Mouse (Mus musculus): ENCODE measurements at regions not wholly inside any gene's neighbourhood (a gene's known extent, or its start where the extent isn't known, plus 50 kb on each side); places are given as distances from the start of the nearest gene placed in this dataset.

- DNase-seq = no peak
Measured at GRCm38 (mm10) chr16:39285028-39285744, 392.7 kb downstream of the Igsf11 start.

GRCm38 (mm10) chr16:39286797-39287565, 394.5 kb downstream of the Igsf11 start:
- no peak for DNase-seq

- no peak for DNase-seq
Measured at GRCm38 (mm10) chr16:39298856-39299255, 406.4 kb downstream of the Igsf11 start.

DNA sequence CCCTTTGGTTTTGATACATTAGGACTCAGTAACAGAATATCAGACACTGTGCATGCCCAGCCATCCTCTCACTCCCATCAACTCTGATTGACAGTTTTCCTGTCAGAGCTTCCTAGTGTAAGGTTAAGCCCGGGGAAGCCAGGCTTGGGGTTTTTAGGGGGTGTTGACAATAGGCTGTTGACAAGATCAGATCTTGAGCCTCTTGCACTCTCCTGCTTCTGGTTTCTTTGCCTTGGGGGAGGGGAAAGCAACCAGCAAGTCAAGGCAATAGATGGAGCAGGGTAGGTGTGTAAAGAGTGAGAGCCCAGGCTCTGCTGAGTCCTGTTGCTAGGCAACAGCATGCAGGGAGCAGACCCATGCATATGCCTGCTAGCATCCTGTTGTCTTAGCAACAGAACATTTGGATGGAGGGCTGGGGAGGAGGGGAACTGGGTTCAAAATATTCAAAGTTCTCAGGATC, 410.5 kb downstream of the Igsf11 start:
- no peak for DNase-seq

- no peak for DNase-seq
Measured at GRCm38 (mm10) chr16:39303371-39303770, 410.9 kb downstream of the Igsf11 start.

DNA sequence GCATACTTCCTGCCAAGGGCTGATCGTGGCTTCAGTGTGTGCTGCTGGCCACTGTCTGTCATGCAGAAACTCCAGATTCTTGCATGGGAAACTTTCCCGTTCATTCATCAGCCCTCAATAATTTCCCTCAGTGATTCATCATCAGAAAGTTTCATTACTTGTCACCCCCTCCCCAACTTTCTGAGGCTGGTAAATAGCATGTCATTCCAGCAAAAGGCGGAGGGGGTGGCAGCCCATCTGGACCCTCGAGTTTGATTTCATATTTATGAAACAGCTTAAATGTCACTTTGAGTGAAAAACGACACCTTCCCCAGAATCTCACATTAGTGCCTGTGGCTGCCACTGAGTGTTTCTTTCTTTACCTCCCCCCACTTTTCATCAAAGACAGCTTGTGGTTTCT, 415.5 kb downstream of the Igsf11 start:
- no peak for DNase-seq

DNA sequence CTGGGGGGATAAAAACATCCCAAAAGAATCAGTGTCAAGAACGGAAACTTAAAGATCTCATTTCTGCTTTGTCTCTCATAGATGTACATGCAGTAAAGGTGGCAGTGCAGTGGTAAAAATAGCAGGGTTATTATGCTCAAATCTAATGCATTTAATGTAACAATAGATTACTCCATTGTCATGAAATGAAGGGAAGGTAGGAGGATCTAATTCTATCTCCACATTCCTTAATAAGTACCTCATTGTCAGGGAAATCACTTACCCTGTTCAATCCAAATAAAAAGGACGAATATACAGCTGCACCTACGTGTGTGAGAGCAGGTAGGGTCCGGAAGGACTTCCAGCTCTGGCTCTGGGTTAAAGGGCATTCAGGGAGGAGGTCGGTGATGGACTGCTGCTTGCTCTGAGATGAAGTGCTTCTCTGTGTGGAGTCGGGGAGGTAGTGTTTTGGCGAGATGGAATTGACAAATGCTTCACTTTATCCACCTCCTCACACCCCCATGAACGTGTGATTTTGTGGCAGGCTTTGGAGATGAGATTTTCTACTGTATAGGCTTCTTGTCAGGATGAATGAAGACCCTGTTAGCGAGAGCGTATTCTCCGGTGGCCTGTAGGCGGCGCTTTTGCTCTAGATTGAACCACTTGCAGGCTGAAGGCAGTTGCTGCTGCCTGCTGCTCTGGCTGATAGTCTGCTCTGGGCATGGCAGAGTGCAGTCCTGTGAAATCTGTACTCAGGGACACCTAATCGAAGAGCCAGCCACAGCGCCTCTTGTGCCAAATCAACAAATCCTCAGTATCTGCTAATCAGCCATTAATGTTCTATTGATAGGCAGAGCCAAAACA, 424.5 kb downstream of the Igsf11 start:
- peak; percentile 66 for DNase-seq

DNA sequence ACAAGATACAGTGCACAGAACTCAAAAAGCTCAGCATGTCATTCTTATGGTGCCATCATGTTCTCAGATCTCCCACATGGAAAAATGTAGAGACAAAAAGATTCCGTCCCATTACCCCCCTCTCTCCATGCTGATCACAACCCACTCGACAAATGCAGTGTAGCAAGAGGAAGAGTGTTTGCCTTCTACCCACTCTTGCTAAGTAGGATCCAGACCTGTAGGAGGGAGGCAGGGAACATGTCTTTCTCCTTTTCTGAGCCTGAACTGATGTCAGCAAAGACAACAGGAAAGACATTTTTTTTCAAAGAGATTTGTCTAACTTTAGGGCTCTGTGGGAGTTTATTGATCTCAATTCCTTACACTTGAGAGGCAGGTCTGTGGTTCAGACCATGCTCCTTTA, 433.2 kb downstream of the Igsf11 start:
- no peak for DNase-seq

GRCm38 (mm10) chr16:39363657-39364056, 471.2 kb downstream of the Igsf11 start:
- DNase-seq = no peak

GRCm38 (mm10) chr16:39368276-39368675, 475.8 kb downstream of the Igsf11 start:
- no peak for DNase-seq

DNA sequence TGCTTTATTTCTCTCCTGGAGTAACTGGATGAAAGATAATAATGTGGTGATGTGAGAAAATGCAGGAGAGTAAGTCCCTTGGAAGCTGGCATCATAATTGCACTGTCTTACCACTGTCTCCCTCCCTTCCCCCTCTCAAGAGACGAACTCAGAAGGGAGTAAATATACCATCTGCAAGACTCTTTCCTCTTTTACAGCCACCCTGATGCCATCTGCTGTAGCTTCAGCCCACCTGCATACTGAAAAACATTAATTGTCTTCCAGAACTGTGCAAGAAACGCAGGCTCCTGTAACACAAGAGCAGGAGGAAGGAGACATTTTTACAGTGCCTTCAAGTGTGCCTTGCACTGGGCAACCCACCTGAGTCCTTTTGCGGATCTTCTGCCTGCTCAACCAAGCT, 482.1 kb downstream of the Igsf11 start:
- no peak for DNase-seq

GRCm38 (mm10) chr16:39379959-39380358, 487.5 kb downstream of the Igsf11 start:
- DNase-seq = no peak

- DNase-seq = no peak
Measured at GRCm38 (mm10) chr16:39389943-39390342, 497.5 kb downstream of the Igsf11 start.

GRCm38 (mm10) chr16:39390626-39391025, 498.2 kb downstream of the Igsf11 start:
- no peak for DNase-seq

GRCm38 (mm10) chr16:39402101-39402749, 509.8 kb downstream of the Igsf11 start:
- DNase-seq = peak; percentile 12

DNA sequence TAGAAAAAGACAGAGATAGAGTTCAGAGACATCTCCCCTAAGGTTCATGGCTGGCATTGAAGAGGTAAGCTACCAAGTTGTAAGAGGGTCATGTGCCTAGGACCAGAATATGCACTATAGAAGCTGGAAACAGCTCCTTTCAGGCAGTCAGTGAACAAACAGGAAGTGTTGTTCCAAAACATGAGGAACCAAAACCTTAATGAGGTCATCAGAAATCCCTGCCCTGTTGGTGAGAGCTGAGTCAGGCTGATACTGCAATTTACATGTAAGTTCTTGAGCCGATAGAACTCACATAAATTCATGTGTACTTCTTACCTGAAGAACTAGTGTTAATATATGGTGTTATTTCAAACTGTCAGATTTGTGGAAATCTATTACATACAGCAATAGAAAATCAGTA, 539.1 kb downstream of the Igsf11 start:
- DNase-seq = no peak

GRCm38 (mm10) chr16:39445740-39446139, 538.4 kb upstream of the Lsamp start:
- no peak for DNase-seq

DNA sequence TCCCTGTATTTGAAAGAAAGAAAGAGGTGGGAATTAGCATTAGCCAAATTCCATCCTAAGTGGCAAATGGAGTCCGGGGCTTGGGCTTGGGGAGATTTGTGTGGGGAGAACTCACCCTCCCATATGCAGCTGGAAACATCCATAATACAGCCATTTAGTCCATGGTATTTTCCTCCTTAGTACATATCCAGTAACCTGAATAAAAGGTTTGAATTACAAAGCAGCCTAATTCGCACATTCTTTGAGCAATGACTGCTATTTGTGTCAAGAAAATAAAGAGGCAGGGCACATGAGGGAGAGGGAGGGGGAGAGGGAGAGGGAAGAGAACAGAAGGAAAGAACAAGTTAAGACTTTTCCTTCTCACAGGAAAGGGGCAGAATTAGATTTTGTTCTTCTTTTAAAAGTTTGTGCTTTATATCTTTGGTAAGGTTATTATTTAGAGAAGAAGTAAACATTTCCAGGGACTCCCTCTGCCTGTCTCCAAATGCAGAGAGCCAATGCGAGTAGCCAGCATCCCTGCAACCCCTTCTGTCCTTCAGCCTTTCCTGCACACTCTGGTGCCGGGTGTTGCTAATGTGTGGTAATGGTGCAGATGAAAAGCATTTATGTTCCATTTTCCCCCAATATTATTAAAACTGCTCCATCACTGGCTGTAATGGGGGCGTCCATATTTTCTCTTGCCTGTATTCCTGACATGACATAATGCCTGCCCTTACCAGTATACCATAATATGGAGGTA, 530.6 kb upstream of the Lsamp start:
- DNase-seq = no peak
